ENCODE assay signal across 10 mouse cellular contexts in the genomic region with DNA sequence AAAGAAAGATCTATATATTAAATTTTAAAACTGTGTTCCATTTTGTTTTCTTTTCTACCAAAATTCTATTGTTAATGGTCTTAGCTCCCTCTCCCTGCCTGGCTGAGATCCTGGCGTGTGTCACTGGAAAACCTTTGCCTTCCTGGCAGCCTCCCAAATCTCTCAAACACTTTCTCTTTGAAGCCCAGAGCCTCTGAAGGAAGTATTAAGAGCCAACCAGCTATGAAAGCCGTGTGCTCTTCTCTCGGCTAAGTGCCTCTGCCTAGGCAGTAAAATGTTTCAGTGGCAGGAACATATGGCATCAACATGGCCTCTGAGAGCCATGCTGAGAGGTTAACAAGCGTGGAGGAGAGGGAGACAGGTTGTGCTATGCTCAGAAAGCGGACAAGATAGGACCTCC. TPM values are rescaled to one million over a fixed set of nuclear protein-coding genes. Genes with fewer than 3 reads are reported as not detected.
DNase-seq lines count a peak whose midpoint lies in the region; ATAC-seq and TF ChIP-seq lines count a peak whose summit lies in the region.
"Had no signal": no experiment of that assay in that cellular context is flagged by ENCODE, and none has a peak within 500 bp of the region (broad histone marks: within the 10 kb centered on the region; RNA-seq: fewer than 3 reads in every experiment).

No protein-coding gene starts in this region.

- no peak overlapping the region for H3K4me3 ChIP-seq in lung, embryonic 14.5 days (ENCODE audit: low read depth, low read length)
- no peak overlapping the region for H3K4me3 ChIP-seq in limb, embryonic 13.5 days

- H3K27ac ChIP-seq in lung, embryonic 14.5 days (ENCODE audit: low read depth) = no peak overlapping the region
- H3K27ac ChIP-seq in limb, embryonic 13.5 days = peak overlapping the region; percentile 39; the same call in 1 of the 2 replicates
- H3K27ac ChIP-seq: liver, embryonic 14.5 days had no signal

- H3K27me3 ChIP-seq in lung, embryonic 14.5 days (ENCODE audit: insufficient read depth, low read length) = no peaks in the 10 kb centered on the region
- H3K27me3 ChIP-seq in limb, embryonic 13.5 days = no peaks in the 10 kb centered on the region

- ATAC-seq in lung, embryonic 14.5 days (ENCODE audit: insufficient read depth) = peak; percentile 62; the same call in 1 of the 2 replicates
- no peak; the same call in 1 of the 2 replicates for ATAC-seq in limb, embryonic 13.5 days (ENCODE audit: low FRiP score, low read depth)

- H3K36me3 ChIP-seq in lung, embryonic 14.5 days (ENCODE audit: insufficient read depth) = no peaks in the 10 kb centered on the region
- H3K36me3 ChIP-seq in limb, embryonic 13.5 days = no peaks in the 10 kb centered on the region

- peak; percentile 31 for DNase-seq in embryo, embryonic 10 days (ENCODE audit: low spot score)
- DNase-seq in embryo, embryonic 9.5 days (ENCODE audit: extremely low spot score) = no peak
- peak; percentile 77 for DNase-seq in lung, embryonic 14.5 days
- no peak for DNase-seq in lung, postnatal 25 days (ENCODE audit: low spot score)
- peak; percentile 57 to 72 for DNase-seq in cerebellum, postnatal 14 days
- no peak for DNase-seq in frontal cortex, postnatal 10 days (ENCODE audit: low spot score in 2 of 2)
- no peak for DNase-seq in spleen, adult 12 weeks (ENCODE audit: low spot score)

- no peak overlapping the region for H3K4me2 ChIP-seq in lung, embryonic 14.5 days
- no peak overlapping the region for H3K4me2 ChIP-seq in limb, embryonic 13.5 days (replicated peaks)

- 30% methylated on average over 5 of the region's 5 CpGs for WGBS in lung, embryonic 14.5 days
- 10% methylated on average over 5 of the region's 5 CpGs for WGBS in limb, embryonic 13.5 days

- TF ChIP-seq CTCF in lung, embryonic 14.5 days (IDR thresholded peaks at IDR 0.05; ENCODE audit: low read depth) = no peak

- H3K9ac ChIP-seq in lung, embryonic 14.5 days = no peak overlapping the region
- H3K9ac ChIP-seq in limb, embryonic 13.5 days = no peak overlapping the region
- H3K9ac ChIP-seq: liver, embryonic 14.5 days had no signal

- H3K9me3 ChIP-seq in lung, embryonic 14.5 days (ENCODE audit: low read depth, low read length) = no peaks in the 10 kb centered on the region
- no peaks in the 10 kb centered on the region; the same call in 1 of the 2 replicates for H3K9me3 ChIP-seq in limb, embryonic 13.5 days

- H3K4me1 ChIP-seq in lung, embryonic 14.5 days (ENCODE audit: insufficient read depth) = no peaks in the 10 kb centered on the region
- peaks cover 11% of the 10 kb centered on the region for H3K4me1 ChIP-seq in limb, embryonic 13.5 days

RNA-seq across cellular contexts. Expression of gene Cpne4, which starts 47.5 kb away (rescaled TPM):
- polyA plus RNA-seq in lung, embryonic 14.5 days (2014; fragmentation: Nextera tagmentation; extraction: Ambion mirVana) = 0.12 and 0.37 TPM in 2 replicates
- 0.38 and 0.78 TPM in 2 replicates for polyA plus RNA-seq in limb, embryonic 13.5 days (2015; fragmentation: Nextera tagmentation; extraction: Ambion mirVana)
- polyA plus RNA-seq: C2C12 had no signal

Comparison
In these comparisons a context has a peak if more than half of its experiments do, and no peak if none do; other contexts are left out.
1. DNase-seq: peak in embryo, embryonic 10 days (single experiment), lung, embryonic 14.5 days (single experiment) and cerebellum, postnatal 14 days (2 of 2); none in embryo, embryonic 9.5 days (single experiment), lung, postnatal 25 days (single experiment), frontal cortex, postnatal 10 days (0 of 2) and spleen, adult 12 weeks (single experiment).